Mouse (Mus musculus): ENCODE data around the gene Dnajb4. TPM values are rescaled to one million over a fixed set of nuclear protein-coding genes. Genes with fewer than 3 reads are reported as not detected.
A peak's percentile ranks its signal among the peaks of the same experiment; 100 is the strongest.
"Not testable (repeated sequence)": the region's sequence is repeated elsewhere in the genome, so short reads cannot be mapped to it uniquely, and the experiment has no call there.

Gene Dnajb4
- polyA plus RNA-seq, 1 experiment from 2014 or later = 57.7 TPM

GRCm38 (mm10) chr3:152149863-152150262 is 60.2 kb downstream of the Dnajb4 start:
- Histone ChIP-seq H3K27me3 (ENCODE audit: control insufficient read depth, insufficient read depth, low read length) (no peaks in the 10 kb centered on the region), H3K9me3 (replicated peaks; ENCODE audit: control insufficient read depth, low read length) (no peaks in the 10 kb centered on the region), H3K4me1 (ENCODE audit: control insufficient read depth, insufficient read depth, low read length) (peaks cover 38% of the 10 kb centered on the region), H3K4me2 (ENCODE audit: low read depth, low read length) (no peak overlapping the region), H3K27ac (ENCODE audit: low read length) (peak overlapping the region; percentile 38), H3K36me3 (ENCODE audit: control insufficient read depth, insufficient read depth) (no peaks in the 10 kb centered on the region), H3K4me3 (ENCODE audit: low read length) (no peak overlapping the region), H3K9ac (ENCODE audit: low read length) (no peak overlapping the region)
- 22% methylated on average over 3 of the region's 3 CpGs for WGBS
- ATAC-seq (replicated peaks; ENCODE audit: extremely low read depth, insufficient read depth, low FRiP score) = no peak

- no peaks in the 10 kb centered on the region for H3K27me3 ChIP-seq (ENCODE audit: control insufficient read depth, insufficient read depth, low read length)
- no peak overlapping the region for H3K9ac ChIP-seq (ENCODE audit: low read length)
- peak overlapping the region; percentile 38 for H3K27ac ChIP-seq (ENCODE audit: low read length)
- H3K4me1 ChIP-seq (ENCODE audit: control insufficient read depth, insufficient read depth, low read length) = peaks cover 42% of the 10 kb centered on the region
- 35% methylated on average over 7 of the region's 7 CpGs for WGBS
- H3K9me3 ChIP-seq (replicated peaks; ENCODE audit: control insufficient read depth, low read length) = no peaks in the 10 kb centered on the region
- H3K4me3 ChIP-seq (ENCODE audit: low read length) = no peak overlapping the region
- H3K36me3 ChIP-seq (ENCODE audit: control insufficient read depth, insufficient read depth) = no peaks in the 10 kb centered on the region
- no peak overlapping the region for H3K4me2 ChIP-seq (ENCODE audit: low read depth, low read length)
- ATAC-seq (replicated peaks; ENCODE audit: extremely low read depth, insufficient read depth, low FRiP score) = no peak
Observed at GRCm38 (mm10) chr3:152149449-152149848, 60.7 kb downstream of the Dnajb4 start.

GRCm38 (mm10) chr3:152147085-152147831 is 62.8 kb downstream of the Dnajb4 start:
- WGBS = 41% methylated on average over 12 of the region's 12 CpGs
- Histone ChIP-seq H3K9me3 (replicated peaks; ENCODE audit: control insufficient read depth, low read length) (no peaks in the 10 kb centered on the region), H3K4me3 (ENCODE audit: low read length) (no peak overlapping the region), H3K4me1 (ENCODE audit: control insufficient read depth, insufficient read depth, low read length) (peaks cover 49% of the 10 kb centered on the region), H3K4me2 (ENCODE audit: low read depth, low read length) (peak overlapping the region; percentile 28; the same call in 1 of the 2 replicates), H3K9ac (ENCODE audit: low read length) (no peak overlapping the region), H3K27me3 (ENCODE audit: control insufficient read depth, insufficient read depth, low read length) (no peaks in the 10 kb centered on the region), H3K27ac (ENCODE audit: low read length) (peak overlapping the region; percentile 55), H3K36me3 (ENCODE audit: control insufficient read depth, insufficient read depth) (no peaks in the 10 kb centered on the region)
- ATAC-seq (replicated peaks; ENCODE audit: extremely low read depth, insufficient read depth, low FRiP score) = no peak

GRCm38 (mm10) chr3:152145186-152145585 is 64.9 kb downstream of the Dnajb4 start:
- H3K4me3 ChIP-seq (ENCODE audit: low read length) = no peak overlapping the region
- H3K4me1 ChIP-seq (ENCODE audit: control insufficient read depth, insufficient read depth, low read length) = peaks cover 45% of the 10 kb centered on the region
- no peaks in the 10 kb centered on the region for H3K9me3 ChIP-seq (replicated peaks; ENCODE audit: control insufficient read depth, low read length)
- peak overlapping the region; percentile 54 for H3K9ac ChIP-seq (ENCODE audit: low read length)
- ATAC-seq (replicated peaks; ENCODE audit: extremely low read depth, insufficient read depth, low FRiP score) = peak; percentile 96
- no peaks in the 10 kb centered on the region for H3K36me3 ChIP-seq (ENCODE audit: control insufficient read depth, insufficient read depth)
- H3K4me2 ChIP-seq (ENCODE audit: low read depth, low read length) = peak overlapping the region; percentile 37; the same call in 1 of the 2 replicates
- no peaks in the 10 kb centered on the region for H3K27me3 ChIP-seq (ENCODE audit: control insufficient read depth, insufficient read depth, low read length)
- 18% methylated on average over 2 of the region's 2 CpGs for WGBS
- peak overlapping the region; percentile 98 for H3K27ac ChIP-seq (ENCODE audit: low read length)

GRCm38 (mm10) chr3:152142989-152143695 is 67.0 kb downstream of the Dnajb4 start:
- no peak overlapping the region for H3K9ac ChIP-seq (ENCODE audit: low read length)
- peaks cover 35% of the 10 kb centered on the region for H3K4me1 ChIP-seq (ENCODE audit: control insufficient read depth, insufficient read depth, low read length)
- no peaks in the 10 kb centered on the region for H3K9me3 ChIP-seq (replicated peaks; ENCODE audit: control insufficient read depth, low read length)
- no peak overlapping the region for H3K4me2 ChIP-seq (ENCODE audit: low read depth, low read length)
- no peaks in the 10 kb centered on the region for H3K36me3 ChIP-seq (ENCODE audit: control insufficient read depth, insufficient read depth)
- H3K27me3 ChIP-seq (ENCODE audit: control insufficient read depth, insufficient read depth, low read length) = no peaks in the 10 kb centered on the region
- peak; percentile 6; the same call in 1 of the 2 replicates for ATAC-seq (replicated peaks; ENCODE audit: extremely low read depth, insufficient read depth, low FRiP score)
- WGBS = 33% methylated on average over 6 of the region's 6 CpGs
- no peak overlapping the region for H3K4me3 ChIP-seq (ENCODE audit: low read length)
- peak overlapping the region; percentile 98 for H3K27ac ChIP-seq (ENCODE audit: low read length)

GRCm38 (mm10) chr3:152142146-152142545 is 68.0 kb downstream of the Dnajb4 start:
- no peak for ATAC-seq (replicated peaks; ENCODE audit: extremely low read depth, insufficient read depth, low FRiP score)
- Histone ChIP-seq H3K27me3 (ENCODE audit: control insufficient read depth, insufficient read depth, low read length) (no peaks in the 10 kb centered on the region), H3K36me3 (ENCODE audit: control insufficient read depth, insufficient read depth) (no peaks in the 10 kb centered on the region), H3K4me2 (ENCODE audit: low read depth, low read length) (no peak overlapping the region), H3K4me3 (ENCODE audit: low read length) (no peak overlapping the region), H3K27ac (ENCODE audit: low read length) (peak overlapping the region; percentile 3), H3K9me3 (replicated peaks; ENCODE audit: control insufficient read depth, low read length) (no peaks in the 10 kb centered on the region), H3K9ac (ENCODE audit: low read length) (no peak overlapping the region), H3K4me1 (ENCODE audit: control insufficient read depth, insufficient read depth, low read length) (peaks cover 26% of the 10 kb centered on the region)
- 73% methylated on average over 3 of the region's 3 CpGs for WGBS

GRCm38 (mm10) chr3:152139308-152139707 is 70.8 kb downstream of the Dnajb4 start:
- not testable (repeated sequence) for H3K36me3 ChIP-seq (ENCODE audit: control insufficient read depth, insufficient read depth); H3K9ac ChIP-seq (ENCODE audit: low read length); H3K27me3 ChIP-seq (ENCODE audit: control insufficient read depth, insufficient read depth, low read length); ATAC-seq (replicated peaks; ENCODE audit: extremely low read depth, insufficient read depth, low FRiP score); H3K9me3 ChIP-seq (replicated peaks; ENCODE audit: control insufficient read depth, low read length); H3K4me3 ChIP-seq (ENCODE audit: low read length); H3K27ac ChIP-seq (ENCODE audit: low read length); H3K4me2 ChIP-seq (ENCODE audit: low read depth, low read length)
- peaks cover 10% of the 10 kb centered on the region for H3K4me1 ChIP-seq (ENCODE audit: control insufficient read depth, insufficient read depth, low read length)
- 88% methylated on average over 3 of the region's 3 CpGs for WGBS

- H3K9me3 ChIP-seq (replicated peaks; ENCODE audit: control insufficient read depth, low read length); H3K4me3 ChIP-seq (ENCODE audit: low read length); H3K4me1 ChIP-seq (ENCODE audit: control insufficient read depth, insufficient read depth, low read length); H3K27ac ChIP-seq (ENCODE audit: low read length); H3K9ac ChIP-seq (ENCODE audit: low read length); H3K36me3 ChIP-seq (ENCODE audit: control insufficient read depth, insufficient read depth); ATAC-seq (replicated peaks; ENCODE audit: extremely low read depth, insufficient read depth, low FRiP score); H3K4me2 ChIP-seq (ENCODE audit: low read depth, low read length); H3K27me3 ChIP-seq (ENCODE audit: control insufficient read depth, insufficient read depth, low read length): not testable (repeated sequence)
- 84% methylated on average over 16 of the region's 16 CpGs for WGBS
Observed at GRCm38 (mm10) chr3:152136106-152136505, 74.0 kb downstream of the Dnajb4 start.

GRCm38 (mm10) chr3:152133621-152134020 is 76.5 kb downstream of the Dnajb4 start:
- ATAC-seq (replicated peaks; ENCODE audit: extremely low read depth, insufficient read depth, low FRiP score) = peak; percentile 91
- peak overlapping the region; percentile 50 for H3K9ac ChIP-seq (ENCODE audit: low read length)
- H3K4me2 ChIP-seq (ENCODE audit: low read depth, low read length) = peak overlapping the region; percentile 53
- WGBS = 21% methylated on average over 9 of the region's 9 CpGs
- H3K4me3 ChIP-seq (ENCODE audit: low read length) = peak overlapping the region; percentile 14; the same call in 1 of the 2 replicates
- peak overlapping the region; percentile 95 for H3K27ac ChIP-seq (ENCODE audit: low read length)
- peaks cover 8% of the 10 kb centered on the region for H3K4me1 ChIP-seq (ENCODE audit: control insufficient read depth, insufficient read depth, low read length)
- H3K36me3 ChIP-seq (ENCODE audit: control insufficient read depth, insufficient read depth) = no peaks in the 10 kb centered on the region
- H3K27me3 ChIP-seq (ENCODE audit: control insufficient read depth, insufficient read depth, low read length) = no peaks in the 10 kb centered on the region
- peaks cover 2% of the 10 kb centered on the region; the same call in 1 of the 2 replicates for H3K9me3 ChIP-seq (replicated peaks; ENCODE audit: control insufficient read depth, low read length)

Data from heart, embryonic 16.5 days (tissue).